Mouse (Mus musculus): ENCODE data around the gene Pop4. TPM values are rescaled to one million over a fixed set of nuclear protein-coding genes. Genes with fewer than 3 reads are reported as not detected.

Gene Pop4
- polyA plus RNA-seq, 1 experiment from 2014 or later: 88.1 TPM

DNA sequence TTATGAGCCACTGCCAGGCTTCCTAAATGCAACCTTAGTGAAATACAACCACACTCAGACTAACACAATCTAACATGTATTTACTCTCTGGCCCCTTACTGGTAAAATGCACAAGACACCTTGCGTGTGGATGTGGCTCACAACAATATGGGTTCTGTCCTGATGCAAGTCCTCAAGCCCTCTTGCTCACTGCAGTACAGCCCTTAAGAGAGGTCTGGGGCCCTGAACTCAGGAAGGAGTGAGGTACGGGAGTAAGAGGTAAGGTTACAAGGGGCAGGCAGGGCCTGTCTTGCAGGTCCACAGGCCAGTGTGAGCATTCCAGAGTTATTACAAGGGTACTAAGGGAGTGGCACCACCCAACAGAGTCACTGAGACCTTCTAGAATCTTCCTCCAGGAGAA is 45.0 kb downstream of the Pop4 start:
- no peaks in the 10 kb centered on the region for H3K9me3 ChIP-seq (ENCODE audit: control insufficient read depth, low read length)
- WGBS: 86% methylated on average over 2 of the region's 2 CpGs
- H3K9ac ChIP-seq (replicated peaks; ENCODE audit: low read depth, low read length): no peak overlapping the region
- H3K4me1 ChIP-seq (replicated peaks; ENCODE audit: control insufficient read depth, insufficient read depth, low read length): peaks cover 12% of the 10 kb centered on the region
- no peaks in the 10 kb centered on the region for H3K36me3 ChIP-seq (ENCODE audit: control insufficient read depth, insufficient read depth)
- H3K27me3 ChIP-seq (replicated peaks; ENCODE audit: control insufficient read depth, insufficient read depth, low read length): peaks cover 9% of the 10 kb centered on the region; the same call in 1 of the 2 replicates
- H3K4me3 ChIP-seq (replicated peaks; ENCODE audit: low read length): no peak overlapping the region
- no peak overlapping the region for H3K27ac ChIP-seq (ENCODE audit: low read length)
- no peak overlapping the region for H3K4me2 ChIP-seq (ENCODE audit: low read length)
- ATAC-seq: no peak

DNA sequence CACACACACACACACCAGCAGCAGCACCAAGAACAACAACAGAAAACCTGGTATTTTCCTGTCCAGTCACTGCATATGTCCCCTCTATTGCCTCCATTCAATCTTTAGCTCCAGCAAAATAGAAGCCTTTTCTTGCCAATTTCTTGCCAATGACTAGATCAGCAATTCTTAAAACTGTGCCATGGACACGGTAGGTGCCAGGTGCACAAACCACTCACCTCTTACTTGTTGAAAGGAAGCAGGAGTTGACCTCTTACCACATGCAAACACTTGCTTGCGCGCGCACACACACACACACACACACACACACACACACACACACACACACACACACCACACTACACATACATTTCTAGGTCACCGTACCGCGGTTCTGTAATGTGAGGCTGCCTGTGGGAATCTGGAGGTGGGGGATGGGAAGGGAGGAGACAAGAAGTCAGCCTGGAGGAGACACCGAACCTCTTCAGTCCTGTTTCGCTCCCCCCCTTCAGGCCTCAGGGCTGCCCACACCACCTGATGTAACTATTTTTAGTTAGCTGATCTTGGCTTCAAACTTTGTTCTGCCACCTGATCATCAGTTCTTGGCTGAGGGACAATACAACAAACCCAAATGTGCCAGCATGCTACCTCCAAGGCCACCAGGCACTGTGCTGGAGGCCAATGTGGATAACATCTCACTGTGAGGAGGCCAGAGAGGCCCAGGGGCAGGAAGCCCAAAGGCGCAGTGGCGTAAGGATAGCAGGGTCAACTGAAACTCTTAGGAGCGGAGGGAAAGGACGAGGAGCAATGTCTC is 46.5 kb downstream of the Pop4 start:
- WGBS: 87% methylated on average over 13 of the region's 13 CpGs

GRCm38 (mm10) chr7:38220866-38221265 is 50.4 kb downstream of the Pop4 start:
- no peak for ATAC-seq
- no peak overlapping the region for H3K4me3 ChIP-seq (replicated peaks; ENCODE audit: low read length)
- no peak overlapping the region for H3K9ac ChIP-seq (replicated peaks; ENCODE audit: low read depth, low read length)
- WGBS: 98% methylated on average over 7 of the region's 7 CpGs
- no peaks in the 10 kb centered on the region for H3K36me3 ChIP-seq (ENCODE audit: control insufficient read depth, insufficient read depth)
- no peaks in the 10 kb centered on the region for H3K4me1 ChIP-seq (replicated peaks; ENCODE audit: control insufficient read depth, insufficient read depth, low read length)
- no peaks in the 10 kb centered on the region for H3K9me3 ChIP-seq (ENCODE audit: control insufficient read depth, low read length)
- H3K27ac ChIP-seq (ENCODE audit: low read length): no peak overlapping the region
- H3K4me2 ChIP-seq (ENCODE audit: low read length): no peak overlapping the region
- no peaks in the 10 kb centered on the region for H3K27me3 ChIP-seq (replicated peaks; ENCODE audit: control insufficient read depth, insufficient read depth, low read length)

More for the DNA sequence above, 46.5 kb downstream of the Pop4 start:
- H3K4me3 ChIP-seq (replicated peaks; ENCODE audit: low read length): no peak overlapping the region
- ATAC-seq: no peak
- H3K9ac ChIP-seq (replicated peaks; ENCODE audit: low read depth, low read length): no peak overlapping the region
- H3K9me3 ChIP-seq (ENCODE audit: control insufficient read depth, low read length): no peaks in the 10 kb centered on the region
- H3K27me3 ChIP-seq (replicated peaks; ENCODE audit: control insufficient read depth, insufficient read depth, low read length): peaks cover 6% of the 10 kb centered on the region; the same call in 1 of the 2 replicates
- H3K36me3 ChIP-seq (ENCODE audit: control insufficient read depth, insufficient read depth): no peaks in the 10 kb centered on the region
- H3K4me1 ChIP-seq (replicated peaks; ENCODE audit: control insufficient read depth, insufficient read depth, low read length): peaks cover 12% of the 10 kb centered on the region
- no peak overlapping the region for H3K27ac ChIP-seq (ENCODE audit: low read length)
- no peak overlapping the region for H3K4me2 ChIP-seq (ENCODE audit: low read length)

DNA sequence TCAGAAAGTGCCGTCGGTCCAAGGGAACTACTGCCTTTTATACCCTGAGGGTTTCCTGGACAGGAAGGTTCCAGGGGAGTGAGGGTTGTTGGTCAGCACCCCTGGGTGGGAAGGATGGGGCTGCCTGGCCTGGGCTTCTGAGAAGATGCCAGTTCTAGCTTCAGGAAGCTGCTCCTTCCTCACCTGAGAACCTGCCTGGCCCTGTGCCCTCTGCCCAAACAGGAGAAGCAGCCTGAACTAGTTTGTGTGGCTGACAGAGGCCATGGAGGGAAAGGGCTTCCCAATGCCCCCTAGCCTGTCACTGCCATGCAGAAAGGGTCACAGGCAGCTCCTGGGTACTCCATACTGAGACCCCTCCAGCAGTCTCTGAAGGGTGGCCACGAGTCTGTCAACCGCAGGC is 51.7 kb downstream of the Pop4 start:
- no peaks in the 10 kb centered on the region for H3K9me3 ChIP-seq (ENCODE audit: control insufficient read depth, low read length)
- no peak for ATAC-seq

GRCm38 (mm10) chr7:38218631-38219367 is 52.4 kb downstream of the Pop4 start:
- no peaks in the 10 kb centered on the region for H3K4me1 ChIP-seq (replicated peaks; ENCODE audit: control insufficient read depth, insufficient read depth, low read length)
- H3K36me3 ChIP-seq (ENCODE audit: control insufficient read depth, insufficient read depth): no peaks in the 10 kb centered on the region
- 71% methylated on average over 8 of the region's 8 CpGs for WGBS
- H3K9ac ChIP-seq (replicated peaks; ENCODE audit: low read depth, low read length): no peak overlapping the region
- ATAC-seq: no peak
- no peak overlapping the region for H3K4me3 ChIP-seq (replicated peaks; ENCODE audit: low read length)
- no peak overlapping the region for H3K27ac ChIP-seq (ENCODE audit: low read length)
- H3K9me3 ChIP-seq (ENCODE audit: control insufficient read depth, low read length): no peaks in the 10 kb centered on the region
- no peak overlapping the region for H3K4me2 ChIP-seq (ENCODE audit: low read length)
- no peaks in the 10 kb centered on the region for H3K27me3 ChIP-seq (replicated peaks; ENCODE audit: control insufficient read depth, insufficient read depth, low read length)

More for the DNA sequence above, 51.7 kb downstream of the Pop4 start:
- Histone ChIP-seq H3K4me3 (replicated peaks; ENCODE audit: low read length) (no peak overlapping the region), H3K27ac (ENCODE audit: low read length) (no peak overlapping the region), H3K36me3 (ENCODE audit: control insufficient read depth, insufficient read depth) (no peaks in the 10 kb centered on the region), H3K9ac (replicated peaks; ENCODE audit: low read depth, low read length) (no peak overlapping the region), H3K4me2 (ENCODE audit: low read length) (no peak overlapping the region), H3K4me1 (replicated peaks; ENCODE audit: control insufficient read depth, insufficient read depth, low read length) (no peaks in the 10 kb centered on the region), H3K27me3 (replicated peaks; ENCODE audit: control insufficient read depth, insufficient read depth, low read length) (no peaks in the 10 kb centered on the region)
- WGBS: 88% methylated on average over 4 of the region's 4 CpGs

- 61% methylated on average over 5 of the region's 5 CpGs for WGBS
- no peak overlapping the region for H3K9ac ChIP-seq (replicated peaks; ENCODE audit: low read depth, low read length)
- H3K27ac ChIP-seq (ENCODE audit: low read length): no peak overlapping the region
- no peak overlapping the region for H3K4me3 ChIP-seq (replicated peaks; ENCODE audit: low read length)
- H3K4me1 ChIP-seq (replicated peaks; ENCODE audit: control insufficient read depth, insufficient read depth, low read length): no peaks in the 10 kb centered on the region
- no peak overlapping the region for H3K4me2 ChIP-seq (ENCODE audit: low read length)
- no peaks in the 10 kb centered on the region for H3K36me3 ChIP-seq (ENCODE audit: control insufficient read depth, insufficient read depth)
- no peaks in the 10 kb centered on the region for H3K9me3 ChIP-seq (ENCODE audit: control insufficient read depth, low read length)
- ATAC-seq: no peak
- H3K27me3 ChIP-seq (replicated peaks; ENCODE audit: control insufficient read depth, insufficient read depth, low read length): no peaks in the 10 kb centered on the region
Measured at GRCm38 (mm10) chr7:38217417-38218171, 53.6 kb downstream of the Pop4 start.

- no peaks in the 10 kb centered on the region for H3K9me3 ChIP-seq (ENCODE audit: control insufficient read depth, low read length)
- no peak overlapping the region for H3K9ac ChIP-seq (replicated peaks; ENCODE audit: low read depth, low read length)
- no peak overlapping the region for H3K4me3 ChIP-seq (replicated peaks; ENCODE audit: low read length)
- no peaks in the 10 kb centered on the region for H3K27me3 ChIP-seq (replicated peaks; ENCODE audit: control insufficient read depth, insufficient read depth, low read length)
- no peak for ATAC-seq
- H3K36me3 ChIP-seq (ENCODE audit: control insufficient read depth, insufficient read depth): no peaks in the 10 kb centered on the region
- 86% methylated on average over 6 of the region's 6 CpGs for WGBS
- H3K4me1 ChIP-seq (replicated peaks; ENCODE audit: control insufficient read depth, insufficient read depth, low read length): no peaks in the 10 kb centered on the region
- no peak overlapping the region for H3K27ac ChIP-seq (ENCODE audit: low read length)
- H3K4me2 ChIP-seq (ENCODE audit: low read length): no peak overlapping the region
Measured at GRCm38 (mm10) chr7:38215697-38216096, 55.5 kb downstream of the Pop4 start.

GRCm38 (mm10) chr7:38215281-38215680 is 55.9 kb downstream of the Pop4 start:
- no peaks in the 10 kb centered on the region for H3K27me3 ChIP-seq (replicated peaks; ENCODE audit: control insufficient read depth, insufficient read depth, low read length)
- H3K9ac ChIP-seq (replicated peaks; ENCODE audit: low read depth, low read length): no peak overlapping the region
- H3K36me3 ChIP-seq (ENCODE audit: control insufficient read depth, insufficient read depth): no peaks in the 10 kb centered on the region
- WGBS: 84% methylated on average over 7 of the region's 7 CpGs
- H3K9me3 ChIP-seq (ENCODE audit: control insufficient read depth, low read length): no peaks in the 10 kb centered on the region
- no peak overlapping the region for H3K4me3 ChIP-seq (replicated peaks; ENCODE audit: low read length)
- H3K4me2 ChIP-seq (ENCODE audit: low read length): no peak overlapping the region
- no peak overlapping the region for H3K27ac ChIP-seq (ENCODE audit: low read length)
- no peaks in the 10 kb centered on the region for H3K4me1 ChIP-seq (replicated peaks; ENCODE audit: control insufficient read depth, insufficient read depth, low read length)
- no peak for ATAC-seq
